Mouse (Mus musculus): Measurements from ENCODE around the gene Fgfr2.

Gene Fgfr2

DNA sequence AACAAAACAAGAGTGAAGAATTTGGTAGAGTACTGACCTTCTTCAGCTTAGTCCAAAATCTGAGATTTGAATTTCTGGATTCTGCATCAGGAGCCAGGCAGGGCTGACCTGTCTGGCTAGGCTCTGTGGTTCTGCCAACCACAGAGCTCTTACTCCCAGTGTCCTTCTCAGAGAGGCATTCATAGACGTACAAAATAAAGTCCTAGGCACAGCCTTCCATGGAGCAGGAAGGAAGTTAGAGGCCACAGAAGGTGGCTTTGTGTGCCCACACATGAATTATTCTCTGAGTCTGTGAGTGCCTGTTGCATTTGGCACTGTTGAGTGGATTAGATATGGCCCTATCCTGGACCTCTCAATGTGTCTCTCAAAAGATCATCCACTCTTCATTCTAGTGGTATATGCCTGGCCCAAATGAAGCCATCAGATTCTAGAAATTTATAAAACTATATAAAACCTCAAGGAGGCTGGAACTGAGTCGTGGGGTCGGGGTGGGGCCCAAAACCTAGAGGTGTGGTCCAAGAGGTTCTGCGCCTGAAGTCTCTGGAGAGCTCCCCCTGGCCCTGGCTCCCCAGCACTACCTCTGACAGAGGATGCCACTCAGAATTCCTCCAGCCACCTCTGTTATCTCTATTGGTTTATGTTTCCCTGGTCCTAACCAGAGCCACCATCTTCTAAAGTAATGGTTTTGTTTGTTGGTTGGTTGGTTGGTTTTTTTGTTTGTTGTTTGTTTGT is 234.5 kb downstream of the Fgfr2 start:
- DNase-seq (ENCODE audit: low read depth, low spot score): no peak

DNA sequence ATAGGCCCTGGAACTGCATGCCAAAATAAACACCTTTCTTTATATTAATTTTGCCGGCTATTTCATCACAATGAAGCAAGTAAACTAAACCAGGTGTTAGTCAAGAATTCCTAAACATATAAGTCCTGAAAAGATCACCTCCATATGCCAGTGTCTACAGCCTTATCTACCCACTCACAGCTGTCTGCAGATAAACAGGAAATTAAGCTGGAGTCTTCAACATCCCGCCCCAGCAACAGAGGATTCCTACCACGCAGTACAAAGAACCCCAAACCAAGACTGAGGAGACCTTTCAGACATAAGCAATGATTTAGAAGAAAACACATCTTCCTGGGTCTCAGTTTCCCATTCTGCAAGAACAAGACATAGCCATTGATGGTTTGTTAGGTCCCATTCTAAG is 235.1 kb downstream of the Fgfr2 start:
- DNase-seq (ENCODE audit: low read depth, low spot score): no peak

DNA sequence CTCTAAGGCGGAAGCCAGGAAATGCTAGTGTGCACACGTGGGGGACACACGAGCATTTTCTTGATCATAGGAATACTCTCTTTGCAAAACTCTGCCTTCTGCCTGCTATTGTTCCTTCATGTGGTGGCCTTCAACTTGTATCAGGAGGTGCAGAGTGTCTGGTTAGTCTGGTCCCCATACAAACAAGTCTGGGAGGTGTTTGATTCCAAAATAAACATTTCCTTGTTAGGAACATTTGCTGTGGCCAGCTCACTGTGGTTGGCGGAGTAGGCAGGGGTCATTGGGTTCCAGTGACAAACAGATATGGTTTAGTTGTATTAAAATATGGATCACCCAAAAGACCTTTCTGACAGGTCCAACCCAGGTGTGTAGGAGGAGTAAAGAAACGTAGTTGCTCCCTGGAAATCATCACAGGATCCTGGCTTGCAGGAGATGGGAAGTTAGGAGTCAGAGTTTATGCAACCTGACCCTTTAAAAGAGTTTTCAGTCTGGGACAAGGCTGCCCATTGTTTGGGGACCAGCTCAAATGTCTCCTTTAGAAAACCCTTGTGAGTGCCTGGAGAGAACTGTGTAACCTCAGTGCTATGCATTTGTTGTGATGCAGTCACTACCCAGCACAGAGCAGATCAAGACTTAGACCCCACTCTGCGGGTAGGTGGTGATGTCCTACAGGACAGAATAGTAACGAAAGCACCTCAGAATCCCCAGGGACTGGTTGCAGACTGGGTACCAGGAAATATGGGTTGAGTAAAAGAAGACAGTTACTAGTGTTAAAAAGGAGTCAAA is 235.9 kb downstream of the Fgfr2 start:
- no peak for DNase-seq (ENCODE audit: low read depth, low spot score)

DNA sequence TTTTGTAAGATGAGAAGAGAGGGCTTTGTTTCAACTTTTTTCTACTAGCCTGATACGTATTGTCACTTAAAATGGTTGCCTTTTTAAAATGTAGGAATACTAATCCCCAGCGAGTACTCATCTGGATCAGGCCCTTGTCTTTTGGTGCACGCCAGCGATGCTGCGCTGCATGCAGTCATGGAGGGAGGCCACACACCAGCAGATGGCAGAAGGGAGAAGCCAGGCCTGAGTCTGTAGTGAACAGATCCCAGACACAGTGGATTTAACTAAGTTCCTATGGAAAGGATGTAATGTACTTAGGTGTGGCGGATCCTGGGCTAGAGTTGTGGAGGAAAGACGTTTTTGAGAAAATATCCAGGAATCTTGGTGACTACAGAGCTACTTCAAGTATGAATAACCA is 239.1 kb downstream of the Fgfr2 start:
- DNase-seq (ENCODE audit: low read depth, low spot score): no peak

DNA sequence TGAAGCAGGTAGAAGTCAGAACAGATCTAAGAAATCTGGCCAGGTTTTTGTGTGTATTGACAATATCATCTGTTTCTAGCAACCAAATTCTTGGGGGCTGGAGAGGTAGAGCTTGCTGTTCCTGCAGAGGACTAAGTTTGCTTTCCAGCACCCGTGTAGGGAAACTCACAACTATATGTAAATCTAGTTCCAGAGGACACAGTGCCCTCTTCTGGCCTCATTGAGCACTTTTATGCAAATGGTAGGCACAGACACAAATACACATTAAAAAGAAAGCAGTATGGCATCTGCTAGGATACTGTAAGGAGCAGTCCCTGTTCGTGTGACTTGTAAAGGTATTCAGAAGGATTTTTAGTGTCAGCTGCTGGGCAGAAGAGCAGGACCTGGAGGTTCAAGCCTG is 240.8 kb downstream of the Fgfr2 start:
- peak; percentile 59 for DNase-seq (ENCODE audit: low read depth, low spot score)

DNA sequence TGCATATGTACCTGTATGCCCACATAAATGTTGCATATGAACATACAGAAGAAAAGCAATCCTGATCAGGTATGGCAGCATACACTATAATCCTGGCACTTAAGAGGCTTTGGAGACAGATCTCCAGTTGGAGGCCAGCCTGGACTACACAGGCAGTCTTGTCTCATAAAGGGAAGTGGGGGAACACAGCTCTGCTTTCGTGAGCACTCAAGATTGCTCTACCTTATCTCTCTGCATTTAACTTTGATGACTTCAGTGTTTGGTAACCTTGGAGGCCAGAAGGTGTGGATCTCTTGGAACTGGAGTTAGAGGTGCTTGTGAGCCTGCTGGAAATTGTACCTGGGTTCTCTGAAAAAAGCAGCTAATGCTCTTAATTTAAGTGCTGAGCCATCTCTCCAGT is 242.9 kb downstream of the Fgfr2 start:
- no peak for DNase-seq (ENCODE audit: low read depth, low spot score)

DNA sequence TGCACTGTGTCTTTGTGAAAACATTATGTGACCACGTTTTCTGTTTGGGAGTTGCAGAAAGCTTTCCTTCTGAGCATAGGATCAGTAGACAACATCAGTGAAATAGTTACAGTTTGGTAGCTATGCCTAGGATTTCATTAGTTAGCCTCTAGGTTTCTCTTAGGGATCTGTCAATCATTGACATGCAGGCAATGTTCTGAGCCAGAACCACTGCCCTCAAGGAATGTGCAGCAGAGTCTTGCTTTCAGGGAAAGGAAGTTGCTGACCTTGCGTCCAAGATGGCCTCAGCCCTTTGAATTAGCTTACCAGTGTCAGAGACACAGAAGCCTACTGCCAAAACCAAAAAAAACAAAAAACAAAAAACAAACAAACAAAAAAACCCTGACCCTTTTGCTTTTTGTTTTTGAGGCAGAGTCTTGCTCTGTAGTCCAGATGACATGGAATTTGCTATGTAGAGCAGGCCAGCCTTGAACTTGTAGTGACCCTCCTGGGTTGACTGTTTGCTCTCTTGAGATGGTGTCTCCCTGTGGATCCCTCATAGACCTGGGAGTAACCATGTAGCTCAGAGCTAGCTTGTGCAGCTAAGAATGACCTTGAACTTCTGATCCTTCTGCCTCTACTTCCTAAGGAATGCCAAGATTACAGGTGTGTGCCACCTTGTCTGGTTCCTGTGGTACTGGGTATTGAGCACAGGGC is 247.6 kb downstream of the Fgfr2 start:
- DNase-seq (ENCODE audit: low read depth, low spot score): no peak

DNA sequence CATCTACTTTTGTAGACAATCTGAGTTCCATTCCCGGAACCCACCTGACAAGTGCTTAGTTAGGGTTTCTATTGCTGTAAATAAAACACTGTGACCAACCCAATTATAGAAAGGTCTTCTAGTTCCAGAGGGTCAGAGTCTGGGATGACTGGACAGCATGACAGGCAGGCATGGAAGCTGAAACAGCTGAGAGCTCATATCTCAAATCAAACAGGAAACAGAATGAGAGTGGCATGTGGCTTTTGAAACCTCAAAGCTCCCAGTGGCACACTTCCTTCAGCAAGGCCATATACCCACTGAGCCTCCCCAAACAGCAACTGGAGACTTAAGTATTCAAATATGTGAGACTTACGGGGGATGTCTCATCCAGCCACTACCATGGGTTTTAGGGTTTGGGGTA is 250.1 kb downstream of the Fgfr2 start:
- no peak for DNase-seq (ENCODE audit: low read depth, low spot score)

DNA sequence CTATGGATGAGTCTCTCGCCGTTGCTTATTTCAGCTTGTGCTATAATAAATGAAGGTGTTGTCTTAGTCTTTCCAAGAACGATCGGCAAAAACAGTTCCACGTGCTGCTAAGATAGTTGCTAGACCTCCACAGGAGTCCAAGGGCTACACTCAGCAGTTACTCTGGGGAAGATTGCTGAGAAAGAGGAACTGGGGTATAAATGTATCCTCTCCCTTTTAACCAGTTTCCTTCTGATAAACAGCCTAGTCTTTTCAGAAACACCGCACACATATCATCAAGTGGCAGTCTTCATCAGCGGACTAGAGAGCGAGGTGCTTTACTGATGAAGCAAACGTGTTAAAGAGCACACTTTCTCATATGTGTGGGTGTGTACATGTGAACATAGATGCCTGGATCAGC is 256.8 kb downstream of the Fgfr2 start:
- no peak for DNase-seq (ENCODE audit: low read depth, low spot score)

DNA sequence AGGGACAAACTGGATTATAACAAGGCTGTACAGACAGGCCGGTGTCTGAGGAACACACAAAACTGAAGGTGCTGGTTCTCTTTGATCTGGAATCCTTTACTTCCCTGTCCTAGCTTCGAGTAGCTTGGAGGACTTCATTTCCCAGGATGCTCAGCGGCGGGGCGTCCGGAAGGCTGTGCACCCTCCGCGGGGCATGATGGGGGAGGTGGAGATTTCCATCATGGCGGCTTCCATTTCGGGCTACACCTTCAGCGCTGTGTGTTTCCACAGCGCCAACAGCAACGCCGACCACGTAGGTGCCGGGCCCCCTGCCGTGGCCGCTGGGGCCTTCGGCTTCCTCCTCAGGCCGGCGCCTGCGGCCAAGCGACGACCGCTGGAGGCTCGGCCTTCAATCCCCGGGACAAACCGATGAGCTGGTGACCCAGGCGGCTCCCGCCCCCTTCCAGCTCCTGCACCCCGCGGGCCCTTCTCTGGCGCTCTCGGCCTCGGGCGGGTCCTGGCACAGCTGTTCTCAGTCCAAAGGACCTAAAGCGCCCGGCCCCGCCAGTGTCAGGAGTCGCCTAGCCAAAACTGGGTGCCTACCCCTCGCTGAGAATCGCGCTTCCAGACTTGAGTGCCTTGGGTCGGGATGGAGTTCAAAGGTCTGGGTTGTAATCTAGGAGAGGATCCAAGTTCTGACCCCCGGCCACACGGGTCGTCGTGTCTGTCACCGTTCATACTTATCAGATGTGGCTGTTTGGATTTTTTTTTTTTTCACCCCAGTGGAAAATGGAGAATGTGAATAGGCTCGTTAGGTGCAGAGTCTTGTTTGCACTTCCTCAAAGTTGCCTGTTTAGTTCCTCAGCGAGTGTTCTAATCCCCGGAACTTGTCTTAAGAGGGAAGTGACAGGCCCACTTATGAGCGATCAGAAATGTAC is 263.9 kb downstream of the Fgfr2 start, which contains the start of gene Abraxas2:
Gene Abraxas2, plus strand, starts transcription at position 184 of the 917 bp plus-strand sequence.
- DNase-seq (ENCODE audit: low read depth, low spot score): peak; percentile 90

DNA sequence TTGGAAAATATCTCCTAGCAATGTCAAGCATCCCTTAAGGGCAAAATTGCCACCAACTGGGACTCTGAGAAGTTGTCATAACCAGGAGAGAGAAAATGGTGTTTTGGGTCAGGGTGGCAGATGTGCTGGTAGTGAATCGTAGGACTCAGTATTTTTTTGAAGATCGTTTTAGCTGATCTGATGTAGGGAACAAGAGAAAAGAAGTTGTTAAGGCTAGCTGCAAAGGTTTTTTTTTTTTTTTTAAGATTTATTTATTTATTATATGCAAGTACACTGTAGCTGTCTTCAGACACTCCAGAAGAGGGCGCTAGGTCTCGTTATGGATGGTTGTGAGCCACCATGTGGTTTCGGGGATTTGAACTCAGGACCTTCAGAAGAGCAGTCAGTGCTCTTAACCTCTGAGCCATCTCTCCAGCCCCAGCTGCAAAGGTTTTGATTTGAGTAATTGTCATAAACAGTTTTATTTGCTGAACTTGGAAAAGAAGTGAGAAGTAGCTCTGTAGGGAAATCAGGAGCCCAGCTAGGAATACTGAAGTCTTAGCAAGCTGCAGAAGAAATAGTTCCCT is 265.0 kb downstream of the Fgfr2 start:
- DNase-seq (ENCODE audit: low read depth, low spot score): peak; percentile 27

DNA sequence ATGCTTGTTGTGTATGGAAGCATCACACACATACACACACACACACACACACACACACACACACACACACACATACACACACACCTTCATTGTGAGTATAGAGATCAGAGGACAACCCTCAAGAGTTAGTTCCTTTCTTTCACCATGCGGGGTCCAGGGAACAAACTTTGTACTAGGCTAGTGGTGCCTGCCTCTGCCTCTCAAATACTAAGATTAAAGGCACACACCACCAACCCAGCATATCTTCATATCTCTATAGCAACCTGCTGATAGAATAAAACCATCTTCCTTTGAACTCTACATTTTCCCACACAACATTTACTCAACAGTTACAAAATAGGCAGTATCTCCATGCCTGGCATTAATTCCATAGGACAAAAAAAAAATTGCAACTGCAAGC is 267.1 kb downstream of the Fgfr2 start:
- DNase-seq (ENCODE audit: low read depth, low spot score): no peak

DNA sequence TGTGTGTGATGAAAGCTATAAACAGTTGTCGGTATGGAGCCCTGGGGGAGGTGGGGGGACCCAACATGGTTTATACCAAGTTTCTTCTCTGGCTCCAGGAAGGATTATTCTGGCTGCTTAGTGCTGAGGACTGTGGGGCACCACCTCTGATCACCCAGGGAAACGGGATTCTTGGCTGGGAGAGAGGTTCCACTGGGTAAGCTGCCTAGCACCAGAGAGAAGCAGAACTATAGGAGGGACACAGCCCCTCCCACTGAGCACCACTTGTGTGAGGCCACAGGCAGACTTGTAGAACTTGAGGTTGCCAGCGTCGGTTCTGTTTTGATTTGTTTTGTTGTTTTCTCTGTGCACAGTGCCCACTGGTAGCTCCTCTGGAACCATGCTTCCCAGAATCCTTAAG is 269.2 kb downstream of the Fgfr2 start:
- no peak for DNase-seq (ENCODE audit: low read depth, low spot score)

DNA sequence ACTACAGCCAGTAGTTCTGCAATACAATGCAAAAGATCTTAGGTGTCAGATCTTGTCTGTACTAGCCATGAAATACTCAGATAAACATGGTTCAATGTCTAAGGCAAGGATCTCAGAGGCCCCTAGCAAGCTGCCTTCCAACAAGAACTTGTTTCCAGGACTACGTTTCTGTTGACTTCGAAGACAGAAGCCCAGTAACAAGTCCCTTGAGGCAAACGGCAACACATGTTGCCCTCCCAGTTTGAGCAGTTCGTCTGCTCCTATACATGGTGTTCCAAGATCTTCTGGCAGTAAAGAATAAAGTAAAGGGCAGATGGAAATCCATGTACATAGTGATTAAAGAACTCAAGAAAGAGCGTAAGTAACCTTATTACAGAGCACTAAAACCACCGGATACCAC is 269.8 kb downstream of the Fgfr2 start:
- DNase-seq (ENCODE audit: low read depth, low spot score): no peak

DNA sequence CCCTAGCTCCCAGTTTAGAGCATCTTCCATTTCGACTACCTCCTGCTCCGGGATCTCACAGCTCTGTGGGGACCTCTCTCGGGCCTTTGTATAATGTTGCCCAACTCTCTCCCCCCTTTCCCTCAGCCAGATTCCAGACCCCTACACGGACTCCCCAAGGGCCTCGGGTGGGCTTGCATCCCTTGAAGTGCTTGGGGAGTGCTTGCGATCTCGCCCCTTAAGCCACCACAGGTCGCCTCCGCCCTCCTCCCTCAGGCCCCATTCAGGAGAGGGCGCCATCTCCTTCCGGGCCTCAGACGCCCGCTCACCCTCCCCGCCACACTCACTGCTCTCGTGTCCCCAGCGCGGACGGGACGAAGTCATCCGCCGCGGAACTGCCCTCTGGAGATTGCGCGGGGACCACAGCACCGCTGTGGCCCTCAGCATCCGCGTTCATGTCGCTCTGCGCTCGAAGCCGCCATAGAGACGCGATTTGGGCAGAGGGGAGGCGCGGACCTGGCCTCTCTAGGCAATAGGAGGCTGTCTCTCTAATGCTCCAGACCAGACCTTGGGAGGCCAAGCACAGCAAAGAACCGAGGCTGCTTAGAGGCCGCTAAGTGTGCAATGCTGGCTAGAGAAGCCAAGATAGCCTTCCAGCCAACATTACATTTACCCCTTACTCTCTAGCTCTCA is 270.8 kb downstream of the Fgfr2 start, which contains the start of gene Eef1akmt2:
Gene Eef1akmt2, minus strand, starts transcription at position 501 of the 672 bp plus-strand sequence.
- peak; percentile 92 for DNase-seq (ENCODE audit: low read depth, low spot score)

DNA sequence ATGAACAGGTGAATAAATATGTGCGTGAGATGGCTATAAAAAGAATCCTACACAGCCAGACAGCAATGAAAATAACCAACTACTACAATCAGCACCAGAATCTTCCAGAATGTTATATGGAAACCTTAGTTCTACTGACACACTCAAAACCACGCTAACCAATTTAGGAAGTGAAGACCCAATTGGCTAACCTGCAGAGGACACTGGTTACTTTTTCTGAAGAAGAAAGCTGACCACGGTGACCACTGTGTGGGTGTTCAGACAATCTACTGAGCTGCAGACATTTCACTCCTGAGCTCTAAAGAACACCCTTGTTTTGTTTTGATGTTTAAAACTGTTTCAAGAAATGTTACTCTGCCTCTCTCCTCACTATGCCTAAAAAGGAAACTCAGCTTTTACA is 280.0 kb downstream of the Fgfr2 start:
- DNase-seq (ENCODE audit: low read depth, low spot score): no peak

DNA sequence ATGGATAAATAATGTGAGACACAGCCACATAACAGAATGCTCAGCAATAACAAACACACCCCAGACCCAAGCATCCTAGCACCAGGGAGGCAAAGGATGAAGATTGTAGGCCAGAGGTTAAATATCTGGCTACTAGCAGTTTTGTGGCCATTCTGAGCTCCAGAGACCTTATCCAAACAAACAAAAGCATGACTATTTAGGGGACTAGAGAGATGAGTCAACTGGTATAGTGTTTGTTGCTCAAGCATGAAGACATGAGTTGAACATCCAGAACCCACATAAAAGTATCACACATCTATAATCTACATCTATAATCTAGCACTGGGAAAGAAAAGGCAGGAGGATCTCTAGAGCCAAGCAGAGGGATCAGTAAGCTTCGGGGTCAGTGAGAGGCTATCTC is 280.7 kb downstream of the Fgfr2 start:
- no peak for DNase-seq (ENCODE audit: low read depth, low spot score)

DNA sequence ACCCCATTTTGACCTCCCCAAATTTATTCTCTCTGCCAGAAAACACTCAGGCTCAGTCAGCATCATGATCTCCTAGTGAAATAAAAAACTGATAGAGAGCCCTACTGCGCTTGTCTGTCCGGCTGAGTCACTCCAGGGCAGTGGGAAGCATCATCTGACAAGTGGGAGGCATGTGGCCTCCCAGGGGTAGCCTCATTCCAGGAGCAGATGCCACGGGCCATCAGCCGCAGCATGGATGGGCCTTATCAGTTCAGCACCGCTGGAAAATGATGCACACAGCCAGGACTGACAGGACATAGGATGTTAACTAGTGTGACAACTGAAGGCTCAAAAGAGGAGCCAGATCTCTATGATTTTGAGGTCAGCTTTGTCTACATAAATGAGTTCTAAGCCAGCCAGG is 281.9 kb downstream of the Fgfr2 start:
- DNase-seq (ENCODE audit: low read depth, low spot score): no peak

DNA sequence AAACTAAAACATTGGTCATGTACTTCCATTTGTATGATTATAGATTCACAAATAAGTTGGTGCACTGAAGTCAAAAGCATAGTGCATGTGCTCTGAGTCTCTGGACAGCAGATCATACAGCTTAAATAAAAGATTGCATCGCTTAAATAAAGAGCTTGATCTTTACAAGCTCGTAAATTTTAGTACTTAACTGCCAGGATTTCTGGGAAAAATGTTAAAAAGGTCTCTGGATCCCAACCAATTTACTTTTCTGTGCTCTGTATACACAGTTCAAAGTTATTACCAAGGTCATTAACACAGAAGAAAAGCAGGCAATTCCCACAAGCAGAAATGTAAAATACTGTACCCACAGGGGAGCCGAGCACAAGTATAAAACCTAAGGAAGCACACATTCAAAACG is 292.2 kb downstream of the Fgfr2 start:
- no peak for DNase-seq (ENCODE audit: low read depth, low spot score)

DNA sequence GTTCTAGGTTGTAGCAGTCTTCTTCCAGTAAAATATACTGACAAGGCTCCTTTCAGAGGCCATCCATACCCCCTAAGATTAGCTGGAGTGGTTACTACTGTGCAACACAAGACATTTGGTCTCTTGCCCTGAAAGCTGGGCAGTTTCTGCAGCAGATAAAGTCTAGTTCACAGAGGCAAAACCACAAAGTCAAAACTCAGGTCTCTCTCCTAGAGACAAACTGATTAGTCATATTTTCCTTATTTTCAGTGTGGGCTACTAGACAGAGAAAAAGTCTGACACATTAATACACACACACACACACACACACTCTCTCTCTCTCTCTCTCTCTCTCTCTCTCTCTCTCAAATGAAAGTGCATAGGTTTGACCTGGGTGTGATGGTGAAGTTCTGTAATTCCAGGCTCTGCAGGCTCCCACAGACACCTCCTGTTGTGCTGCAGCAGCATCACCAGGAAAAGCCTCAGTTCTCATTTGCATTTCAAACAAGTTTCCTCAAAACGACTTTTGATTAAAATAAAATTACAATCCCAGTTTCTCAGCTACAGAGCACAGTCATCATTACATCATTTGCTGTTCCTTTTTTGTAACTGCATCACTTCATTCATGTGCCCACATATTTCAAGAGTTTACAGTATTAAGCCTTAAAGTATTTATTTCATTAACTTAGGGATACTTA is 298.7 kb downstream of the Fgfr2 start:
- DNase-seq (ENCODE audit: low read depth, low spot score): no peak

All from ES-CJ7 (cell line).